Mouse (Mus musculus) brown adipose tissue, adult 24 weeks (tissue): Measurements from ENCODE around the gene Cd3eap. TPM values are rescaled to one million over a fixed set of nuclear protein-coding genes. Genes with fewer than 3 reads are reported as not detected.

Source experiments
- H3K27ac ChIP-seq: fragments of 200-500 bp; replicated peaks from 2 replicates; pipeline ENCODE4 v1.5.1; 2012; ENCODE audit warnings: low read depth, mild to moderate bottlenecking, low read length
- H3K4me1 ChIP-seq: fragments of 200-500 bp; 2 replicates; pipeline ENCODE4 v1.6.1; 2012; ENCODE audit warnings: low read length, mixed read lengths; ENCODE audit not compliant: control insufficient read depth, insufficient read depth, insufficient read length
- H3K4me3 ChIP-seq: fragments of 200-500 bp; 2 replicates; pipeline ENCODE4 v1.5.1; 2012; ENCODE audit warnings: low read depth, mild to moderate bottlenecking, low read length, moderate library complexity; ENCODE audit not compliant: insufficient read depth
- polyA plus RNA-seq: library from polyadenylated mRNA; stranded (reverse); fragments of >200 nt; gene quantifications from 2 replicates; pipeline ENCODE4 v1.2.4, GENCODE M21; 2012; ENCODE audit not compliant: missing spikeins, insufficient read depth, insufficient read length

Gene Cd3eap
- polyA plus RNA-seq = 3.3 and 5.5 TPM in 2 replicates

DNA sequence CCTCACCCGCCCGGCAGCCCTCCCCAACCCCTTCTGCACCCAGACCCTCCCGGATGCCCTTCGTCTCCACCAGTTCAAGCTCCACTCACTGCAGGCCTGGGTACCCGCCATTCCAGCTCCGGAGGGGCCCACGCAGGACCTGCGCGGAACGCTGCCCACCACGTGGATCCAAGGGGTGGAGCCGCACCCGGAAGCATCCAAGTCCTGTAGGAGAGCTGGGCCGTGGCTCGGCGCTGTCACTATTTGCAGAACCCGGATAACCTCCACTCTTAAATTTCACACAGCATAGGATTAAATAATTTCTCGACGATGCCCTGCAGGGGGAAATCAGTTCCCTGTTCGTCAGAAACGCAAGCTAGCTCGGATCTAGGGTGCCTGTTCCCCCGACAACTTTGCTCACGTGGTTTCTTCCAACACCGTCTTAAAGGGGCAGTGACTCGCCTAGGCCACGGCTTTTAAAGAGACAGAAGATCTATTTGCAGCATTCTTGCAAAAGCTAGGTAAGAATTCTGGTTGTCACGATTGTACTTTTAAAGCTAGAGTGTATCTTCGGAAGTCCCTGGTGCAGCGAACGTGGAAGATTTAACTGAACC, at the start of gene Cd3eap, which contains the start of gene Ppp1r13l:
TSS of gene Cd3eap (minus strand) at position 185 of the 593 bp plus-strand sequence.
TSS of gene Ppp1r13l (plus strand) at position 451 of the 593 bp plus-strand sequence.
- peaks cover 6% of the 10 kb centered on the region; the same call in 1 of the 2 replicates for H3K4me1 ChIP-seq
- peak within 1 kb of the TSS; percentile 86 for H3K4me3 ChIP-seq
- peak within 1 kb of the TSS; percentile 92 for H3K27ac ChIP-seq

- Histone ChIP-seq H3K4me1 (no peaks in the 10 kb centered on the region), H3K27ac (no peak overlapping the region), H3K4me3 (no peak overlapping the region)
Observed at GRCm38 (mm10) chr7:19405417-19405816, 46.1 kb upstream of the Cd3eap start.

DNA sequence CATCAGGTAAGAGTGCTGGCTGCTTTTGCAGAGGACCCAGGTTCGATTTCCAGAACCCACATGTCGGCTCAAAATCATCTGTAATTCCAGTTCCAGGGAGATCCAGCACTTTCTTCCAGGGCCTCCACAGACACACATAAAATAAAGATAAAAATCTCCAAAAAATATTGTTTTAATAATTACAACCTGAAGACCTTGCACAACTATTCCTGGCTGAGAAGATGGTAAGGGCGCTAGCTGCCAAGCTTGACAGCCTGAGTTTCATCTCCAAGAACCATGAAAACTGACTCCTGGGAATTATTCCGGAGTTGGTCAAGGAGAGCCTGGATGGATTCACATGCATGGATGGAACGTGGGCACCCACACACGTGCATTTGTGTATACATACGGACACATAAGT, 45.2 kb upstream of the Cd3eap start, which contains the start of gene Ckm:
TSS of gene Ckm (plus strand) at position 301 of the 400 bp plus-strand sequence.
- no peaks in the 10 kb centered on the region for H3K4me1 ChIP-seq
- peak within 1 kb of the TSS; percentile 53 for H3K4me3 ChIP-seq
- H3K27ac ChIP-seq = no peak within 1 kb of the TSS

- Histone ChIP-seq H3K4me1 (no peaks in the 10 kb centered on the region), H3K27ac (no peak within 1 kb of the TSS), H3K4me3 (peak within 1 kb of the TSS; percentile 53)
Observed at GRCm38 (mm10) chr7:19403731-19404296, 44.5 kb upstream of the Cd3eap start, which contains the start of gene Klc3. TSS of gene Klc3 (minus strand) at chr7:19404104.

- Histone ChIP-seq H3K4me3 (no peak overlapping the region), H3K4me1 (no peaks in the 10 kb centered on the region), H3K27ac (no peak overlapping the region)
Observed at GRCm38 (mm10) chr7:19402535-19403112, 43.3 kb upstream of the Cd3eap start.

DNA sequence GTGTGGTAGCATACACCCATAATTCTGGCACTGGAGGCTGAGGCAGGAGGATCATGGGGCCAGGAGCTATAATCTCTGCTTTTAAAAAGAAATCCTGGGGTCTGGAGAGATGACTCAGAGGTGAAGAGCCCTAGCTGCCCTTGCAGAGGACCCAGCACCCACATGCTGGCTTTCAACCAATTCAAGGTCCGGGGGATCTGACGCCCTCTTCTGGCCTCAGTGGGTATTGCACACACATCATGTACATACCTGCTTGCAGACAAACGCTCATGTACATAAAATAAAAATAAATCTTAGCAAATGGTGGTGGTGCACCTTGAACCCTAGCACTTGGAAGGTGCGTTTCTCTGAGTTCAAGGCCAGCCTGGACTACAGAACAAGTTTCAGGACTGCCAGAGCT, 41.7 kb upstream of the Cd3eap start:
- H3K27ac ChIP-seq = no peak overlapping the region
- H3K4me3 ChIP-seq = no peak overlapping the region
- no peaks in the 10 kb centered on the region for H3K4me1 ChIP-seq

DNA sequence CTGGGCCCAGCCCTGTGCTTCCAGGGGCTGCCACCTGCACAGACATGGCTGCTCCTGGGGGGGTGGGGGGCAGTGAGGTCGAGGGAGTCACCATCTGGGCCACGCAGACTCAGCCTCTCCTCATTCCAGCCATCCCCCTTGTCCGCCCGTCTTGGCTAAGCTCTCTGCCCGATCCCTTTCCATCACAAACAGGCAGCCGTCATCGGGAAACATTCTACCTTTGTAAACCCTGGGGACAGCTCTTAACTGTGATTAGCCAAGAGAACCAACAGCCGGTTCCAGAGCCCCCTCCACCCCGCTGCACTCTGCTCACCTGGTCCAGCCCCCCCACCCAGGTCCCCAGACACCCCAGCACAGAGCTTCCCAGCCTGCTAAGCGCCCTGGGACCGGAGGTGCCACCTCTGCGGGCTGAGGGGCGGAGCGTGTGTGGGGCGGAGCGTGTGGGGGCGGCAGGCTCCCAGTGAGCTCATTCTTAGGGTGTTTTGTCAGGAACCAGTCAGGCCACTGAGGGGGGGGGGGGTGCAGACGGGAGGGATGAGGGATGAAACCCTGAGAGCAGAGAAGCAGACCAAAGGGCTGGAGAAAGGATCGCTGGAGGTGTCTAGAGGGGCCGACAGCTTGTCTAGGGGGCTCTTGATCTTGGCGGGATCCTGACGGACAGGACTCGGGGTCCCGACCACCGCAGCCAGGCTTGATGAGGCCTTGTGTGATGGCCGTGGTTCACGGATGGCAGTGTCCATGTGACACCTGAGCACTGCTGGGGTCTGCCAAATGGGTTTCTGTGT, 40.4 kb upstream of the Cd3eap start:
- Histone ChIP-seq H3K27ac (no peak overlapping the region), H3K4me1 (no peaks in the 10 kb centered on the region), H3K4me3 (no peak overlapping the region)

GRCm38 (mm10) chr7:19394484-19394883, 35.2 kb upstream of the Cd3eap start:
- no peaks in the 10 kb centered on the region for H3K4me1 ChIP-seq
- H3K27ac ChIP-seq = no peak overlapping the region
- no peak overlapping the region for H3K4me3 ChIP-seq

GRCm38 (mm10) chr7:19388699-19389413, 29.6 kb upstream of the Cd3eap start:
- no peak overlapping the region for H3K27ac ChIP-seq
- no peaks in the 10 kb centered on the region for H3K4me1 ChIP-seq
- H3K4me3 ChIP-seq = no peak overlapping the region

DNA sequence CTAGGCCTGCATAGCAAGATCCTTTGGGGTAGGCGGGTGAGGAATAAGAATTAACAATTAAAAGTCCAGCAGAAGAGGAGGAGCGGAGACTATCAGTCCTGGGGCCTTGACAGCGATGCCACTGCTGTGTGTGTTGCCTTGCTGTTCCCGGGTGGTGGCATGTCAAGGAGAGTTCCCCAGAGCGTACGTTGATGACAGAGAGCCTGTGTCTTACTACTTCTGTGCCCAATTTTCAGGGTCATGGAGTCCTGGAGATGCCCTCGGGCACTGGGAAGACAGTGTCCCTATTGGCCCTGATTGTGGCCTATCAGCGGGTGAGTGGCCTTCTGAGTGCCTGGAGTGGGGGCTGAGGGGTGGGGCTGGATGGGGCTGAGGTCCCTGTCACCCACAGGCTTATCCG, 24.4 kb upstream of the Cd3eap start:
- Histone ChIP-seq H3K4me3 (no peak overlapping the region), H3K4me1 (0 out of 2 replicates have a peak, but pooled peaks cover 2% of the 10 kb centered on the region), H3K27ac (no peak overlapping the region)

DNA sequence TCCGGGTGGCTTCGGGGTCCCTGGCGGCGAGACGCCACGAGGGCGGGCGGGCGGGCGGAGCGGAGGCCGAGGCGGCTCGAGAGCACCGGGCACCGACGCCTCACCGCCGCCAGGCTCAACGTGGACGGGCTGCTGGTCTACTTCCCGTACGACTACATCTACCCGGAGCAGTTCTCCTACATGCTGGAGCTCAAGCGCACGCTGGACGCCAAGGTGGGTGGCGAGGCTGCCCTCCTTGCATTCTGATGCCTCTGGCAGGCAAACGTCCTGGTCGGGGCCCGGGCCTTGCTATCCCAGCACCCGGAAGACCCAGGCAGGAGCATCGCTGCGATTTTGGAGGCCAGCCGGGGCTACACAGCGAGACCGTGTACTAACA, 22.9 kb upstream of the Cd3eap start:
- Histone ChIP-seq H3K27ac (no peak overlapping the region), H3K4me1 (0 out of 2 replicates have a peak, but pooled peaks cover 2% of the 10 kb centered on the region), H3K4me3 (peak overlapping the region; percentile 89)

DNA sequence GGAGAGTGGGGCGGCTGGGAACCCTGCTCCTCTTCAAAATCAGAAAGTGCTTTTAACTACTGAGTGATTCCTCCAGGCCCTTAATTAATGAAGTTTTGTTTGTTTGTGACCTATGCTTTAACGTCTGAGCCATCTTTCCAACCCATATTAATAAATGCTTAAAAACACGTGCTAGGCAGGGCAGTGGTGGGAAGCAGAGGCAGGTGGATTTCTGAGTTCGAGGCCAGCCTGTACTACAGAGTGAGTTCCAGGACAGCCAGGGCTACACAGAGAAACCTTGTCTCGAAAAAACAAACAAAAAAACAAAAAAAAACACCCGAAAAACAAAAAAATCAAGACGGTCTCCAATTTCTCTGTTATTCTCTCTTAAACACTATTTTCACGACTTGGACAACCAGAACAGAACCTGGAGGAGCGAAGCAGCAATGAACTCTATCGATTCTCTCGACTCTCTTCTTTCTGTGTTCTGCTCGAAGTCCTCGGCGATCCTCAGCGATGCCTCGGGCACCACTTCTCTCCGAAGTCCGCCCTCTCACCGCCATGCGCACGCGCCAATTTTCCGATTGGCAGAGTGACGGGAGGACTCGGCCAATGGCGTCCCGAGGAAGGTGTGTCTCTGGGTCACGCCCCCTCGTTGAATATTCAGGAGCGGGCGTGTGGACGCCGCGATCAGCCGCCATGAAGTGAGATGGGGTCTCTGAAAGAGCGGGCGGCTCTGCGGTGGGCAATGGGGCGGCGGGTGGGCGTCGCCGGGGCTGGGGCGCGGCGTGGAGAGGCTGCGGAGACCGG, 22.3 kb upstream of the Cd3eap start, which contains the start of gene Ercc2:
TSS of gene Ercc2 (plus strand) at position 634 of the 789 bp plus-strand sequence.
- Histone ChIP-seq H3K4me1 (0 out of 2 replicates have a peak, but pooled peaks cover 2% of the 10 kb centered on the region), H3K4me3 (peak within 1 kb of the TSS; percentile 89), H3K27ac (no peak within 1 kb of the TSS)

DNA sequence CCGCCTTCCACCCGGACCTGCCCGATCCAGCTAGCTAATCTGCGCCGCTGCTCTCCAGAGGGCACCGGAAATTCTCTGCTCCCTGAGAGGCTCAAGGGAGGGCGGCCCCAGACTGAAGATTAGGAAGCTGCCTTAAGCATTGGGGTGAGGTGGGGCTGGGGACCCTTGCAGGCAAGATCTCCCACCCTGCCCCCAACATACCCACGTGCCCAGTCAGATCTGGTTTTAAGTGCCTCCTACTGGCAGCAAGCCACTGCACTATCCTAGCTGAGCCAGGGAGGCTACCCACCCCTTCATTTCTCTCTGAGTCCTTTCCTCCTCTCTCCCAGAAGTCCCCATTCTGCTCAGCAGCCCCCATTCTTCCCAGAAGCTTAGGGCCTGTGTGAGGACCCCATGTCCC, 18.8 kb upstream of the Cd3eap start:
- Histone ChIP-seq H3K27ac (no peak overlapping the region), H3K4me3 (no peak overlapping the region), H3K4me1 (no peaks in the 10 kb centered on the region)

- Histone ChIP-seq H3K4me3 (no peak overlapping the region), H3K4me1 (no peaks in the 10 kb centered on the region), H3K27ac (no peak overlapping the region)
Observed at GRCm38 (mm10) chr7:19376019-19376418, 16.7 kb upstream of the Cd3eap start.
